20 mouse cellular contexts compared by ENCODE assay signal in the genomic region with DNA sequence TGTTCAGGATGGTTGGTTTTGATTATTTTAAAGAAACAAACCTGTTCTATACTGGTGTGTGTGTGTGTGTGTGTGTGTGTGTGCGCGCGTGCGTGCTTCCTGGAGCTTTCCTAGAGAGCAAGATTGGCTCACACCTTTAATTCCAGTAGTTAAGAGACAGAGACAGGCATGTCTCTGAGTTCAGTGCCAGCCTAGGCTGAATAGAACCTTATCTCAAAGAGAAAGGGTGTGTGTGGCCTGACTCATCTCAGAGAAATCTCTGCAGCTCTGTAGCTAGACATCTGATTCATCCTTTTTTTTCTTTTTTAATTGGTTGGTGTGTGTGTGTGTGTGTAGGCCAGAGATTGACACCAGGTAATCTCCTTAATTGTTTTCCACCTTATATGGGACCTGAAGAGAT. TPM values are rescaled to one million over a fixed set of nuclear protein-coding genes. Genes with fewer than 3 reads are reported as not detected.
"Had no signal": no experiment of that assay in that cellular context is flagged by ENCODE, and none has a peak within 500 bp of the region (broad histone marks: within the 10 kb centered on the region; RNA-seq: fewer than 3 reads in every experiment).

No protein-coding gene starts in this region.

- DNase-seq: kidney, adult 9 months; kidney, postnatal 14 days; kidney, postnatal 4 days; liver, embryonic 13.5 days; lung, adult 2 months; lung, postnatal 14 days; lung, postnatal 4 days; midbrain, embryonic 14.5 days; right cerebral cortex, adult 18-20 months; right cerebral cortex, postnatal 14 days; spleen, adult 18-20 months; thymus, adult 18-20 months; thymus, postnatal 14 days; thymus, postnatal 4 days had no signal

- H3K4me3 ChIP-seq: left cerebral cortex, adult 2 months; liver, embryonic 13.5 days; neural tube, embryonic 12.5 days; neural tube, embryonic 15.5 days; stomach, embryonic 15.5 days had no signal

- H3K4me2 ChIP-seq: liver, embryonic 13.5 days; midbrain, embryonic 11.5 days; neural tube, embryonic 12.5 days; neural tube, embryonic 15.5 days; stomach, embryonic 15.5 days had no signal

- H3K36me3 ChIP-seq: liver, embryonic 13.5 days; neural tube, embryonic 12.5 days; neural tube, embryonic 15.5 days; stomach, embryonic 15.5 days had no signal

RNA-seq across cellular contexts. Expression of a gene that starts 3.9 kb away (rescaled TPM):
- total RNA-seq: megakaryocyte progenitor cell, adult 5-6 weeks had no signal

RNA-seq across cellular contexts. Expression of a gene that starts 29.4 kb away (rescaled TPM):
- total RNA-seq: megakaryocyte progenitor cell, adult 5-6 weeks had no signal
